Mouse (Mus musculus) cortical plate, adult 2 months (tissue): ENCODE measurements around the gene Irf2bp2. TPM values are rescaled to one million over a fixed set of nuclear protein-coding genes. Genes with fewer than 3 reads are reported as not detected.

Experiments
- H3K27ac ChIP-seq: fragments of 200-500 bp; 2 replicates; pipeline ENCODE4 v1.5.1; 2012; ENCODE audit warnings: low read length, control low read depth, inconsistent platforms; ENCODE audit not compliant: insufficient read depth
- H3K4me1 ChIP-seq: fragments of 200-500 bp; 2 replicates; pipeline ENCODE4 v1.6.1; 2011; ENCODE audit warnings: low read length; ENCODE audit not compliant: control insufficient read depth, insufficient read depth
- H3K4me3 ChIP-seq: fragments of 200-500 bp; 2 replicates; pipeline ENCODE4 v1.5.1; 2011; ENCODE audit warnings: mild to moderate bottlenecking, low read length, control low read depth; ENCODE audit not compliant: insufficient read depth
- CTCF ChIP-seq: fragments of 200-500 bp; IDR thresholded peaks from 2 replicates; pipeline ENCODE4 v1.5.1; 2011; ENCODE audit warnings: mild to moderate bottlenecking, control low read depth, low read length; ENCODE audit not compliant: insufficient read depth; ENCODE audit errors: extremely low read depth
- POLR2A ChIP-seq: fragments of 200-500 bp; IDR thresholded peaks from 2 replicates; pipeline ENCODE4 v1.6.1; 2011; ENCODE audit warnings: mild to moderate bottlenecking, low read length, control low read depth; ENCODE audit not compliant: insufficient read depth; ENCODE audit errors: extremely low read depth
- polyA plus RNA-seq: library from polyadenylated mRNA; depleted of rRNA; stranded (reverse); fragments of >200 nt; gene quantifications from 2 replicates; pipeline ENCODE4 v1.2.3, GENCODE M21; 2012

Gene Irf2bp2
- polyA plus RNA-seq, 1 experiment: 33.2 TPM

- no peak overlapping the region for H3K27ac ChIP-seq
Measured at GRCm38 (mm10) chr8:126573079-126573694, 20.6 kb downstream of the Irf2bp2 start.

GRCm38 (mm10) chr8:126571065-126571660, 22.6 kb downstream of the Irf2bp2 start:
- TF ChIP-seq CTCF (no peak), POLR2A (no peak)
- peaks cover 4% of the 10 kb centered on the region for H3K4me1 ChIP-seq
- H3K4me3 ChIP-seq: no peak overlapping the region
- H3K27ac ChIP-seq: no peak overlapping the region

More at GRCm38 (mm10) chr8:126573079-126573694, 20.6 kb downstream of the Irf2bp2 start:
- no peak for TF ChIP-seq POLR2A
- no peak for TF ChIP-seq CTCF
- no peaks in the 10 kb centered on the region; the same call in 1 of the 2 replicates for H3K4me1 ChIP-seq
- H3K4me3 ChIP-seq: no peak overlapping the region

DNA sequence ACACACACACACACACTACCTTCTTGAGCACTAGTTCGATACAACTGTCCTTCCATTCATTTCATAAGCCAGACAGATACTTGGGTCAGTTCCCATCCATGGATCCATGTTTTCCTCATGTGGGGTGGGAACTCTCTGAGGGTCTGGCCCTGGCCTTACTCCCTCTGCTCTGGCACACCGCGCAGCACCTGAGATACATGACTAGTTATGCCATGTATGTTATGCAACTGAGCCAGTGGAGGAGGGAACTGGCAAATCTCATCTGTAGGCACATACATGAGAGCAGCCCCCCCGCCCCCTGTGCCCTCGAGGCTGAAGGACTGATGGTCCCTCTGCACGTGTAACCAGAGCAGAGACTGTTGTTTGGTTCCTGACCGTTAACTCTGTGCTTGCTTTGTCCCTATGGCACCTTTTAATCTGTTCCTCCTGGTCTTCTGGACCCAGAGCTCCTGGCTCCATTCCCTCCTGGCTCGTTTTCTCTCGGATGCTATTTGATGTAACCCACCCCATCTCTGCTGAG, 23.2 kb downstream of the Irf2bp2 start:
- H3K4me1 ChIP-seq: peaks cover 4% of the 10 kb centered on the region
- no peak overlapping the region for H3K27ac ChIP-seq
- TF ChIP-seq POLR2A: no peak
- no peak overlapping the region for H3K4me3 ChIP-seq

- no peak for TF ChIP-seq POLR2A
- TF ChIP-seq CTCF: no peak
- Histone ChIP-seq H3K4me3 (no peak overlapping the region), H3K27ac (no peak overlapping the region), H3K4me1 (peaks cover 4% of the 10 kb centered on the region)
Measured at GRCm38 (mm10) chr8:126570046-126570445, 23.7 kb downstream of the Irf2bp2 start.

DNA sequence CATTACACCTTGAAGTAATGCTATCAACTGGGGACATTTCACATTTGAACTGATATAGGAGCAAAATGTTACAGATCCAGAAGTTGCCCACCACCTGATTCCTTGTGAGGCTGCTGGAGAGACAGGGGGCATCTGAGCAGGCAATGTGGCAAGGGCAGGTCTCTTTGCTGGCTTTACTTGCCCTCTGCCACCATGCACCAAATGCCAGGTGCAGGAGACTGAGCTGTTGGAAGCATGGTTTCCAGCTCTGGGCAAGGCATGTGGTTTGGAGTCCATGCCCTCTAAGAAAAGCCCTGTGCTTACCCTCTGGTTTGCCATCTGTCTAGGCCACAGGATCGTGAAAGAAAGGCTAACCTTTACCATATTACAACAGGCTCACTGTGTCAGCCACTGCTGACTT, 24.1 kb downstream of the Irf2bp2 start:
- no peak for TF ChIP-seq CTCF
- TF ChIP-seq POLR2A: no peak
- Histone ChIP-seq H3K4me3 (no peak overlapping the region), H3K4me1 (peaks cover 4% of the 10 kb centered on the region), H3K27ac (no peak overlapping the region)

GRCm38 (mm10) chr8:126567674-126568073, 26.1 kb downstream of the Irf2bp2 start:
- Histone ChIP-seq H3K4me3 (no peak overlapping the region), H3K4me1 (peaks cover 4% of the 10 kb centered on the region), H3K27ac (no peak overlapping the region)
- TF ChIP-seq CTCF (no peak), POLR2A (no peak)

GRCm38 (mm10) chr8:126566446-126567062, 27.2 kb downstream of the Irf2bp2 start:
- H3K27ac ChIP-seq: peak overlapping the region; percentile 25

DNA sequence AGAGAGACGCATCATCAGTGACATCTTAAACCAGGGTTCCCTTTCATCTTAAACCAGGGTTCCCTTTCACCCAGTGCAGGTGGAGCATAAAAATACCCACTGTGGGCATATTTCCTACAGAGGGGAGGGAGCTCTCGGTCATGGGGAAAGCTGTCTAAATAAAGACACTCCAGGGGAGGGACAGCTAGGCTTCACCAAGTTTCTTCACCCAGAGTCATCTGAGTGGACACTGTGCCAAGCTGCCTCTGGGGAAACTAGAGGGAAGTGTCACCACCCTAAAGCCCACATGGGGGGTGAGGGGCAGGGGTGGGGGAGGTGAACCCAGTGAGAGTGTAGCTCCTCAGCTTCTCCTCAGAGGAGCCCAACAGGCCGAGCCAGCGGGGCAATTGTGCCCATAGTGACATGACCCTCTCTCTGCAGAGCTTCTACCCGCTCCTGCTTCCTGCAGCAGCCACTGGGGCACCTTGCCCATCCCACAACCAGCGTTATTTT, 27.8 kb downstream of the Irf2bp2 start:
- H3K4me1 ChIP-seq: peaks cover 4% of the 10 kb centered on the region
- TF ChIP-seq CTCF: no peak
- no peak for TF ChIP-seq POLR2A
- H3K27ac ChIP-seq: peak overlapping the region; percentile 25; the same call in 1 of the 2 replicates
- H3K4me3 ChIP-seq: no peak overlapping the region

More at GRCm38 (mm10) chr8:126566446-126567062, 27.2 kb downstream of the Irf2bp2 start:
- TF ChIP-seq POLR2A (0 out of 2 replicates have a peak, but pooled peaks have one; percentile 26), CTCF (no peak)
- peaks cover 4% of the 10 kb centered on the region for H3K4me1 ChIP-seq
- no peak overlapping the region for H3K4me3 ChIP-seq

- Histone ChIP-seq H3K4me3 (no peak overlapping the region), H3K4me1 (peaks cover 4% of the 10 kb centered on the region), H3K27ac (no peak overlapping the region)
- TF ChIP-seq CTCF (no peak), POLR2A (no peak)
Measured at GRCm38 (mm10) chr8:126565231-126565781, 28.5 kb downstream of the Irf2bp2 start.
